Comparison of ENCODE assay signal across 23 mouse cellular contexts in the genomic region with DNA sequence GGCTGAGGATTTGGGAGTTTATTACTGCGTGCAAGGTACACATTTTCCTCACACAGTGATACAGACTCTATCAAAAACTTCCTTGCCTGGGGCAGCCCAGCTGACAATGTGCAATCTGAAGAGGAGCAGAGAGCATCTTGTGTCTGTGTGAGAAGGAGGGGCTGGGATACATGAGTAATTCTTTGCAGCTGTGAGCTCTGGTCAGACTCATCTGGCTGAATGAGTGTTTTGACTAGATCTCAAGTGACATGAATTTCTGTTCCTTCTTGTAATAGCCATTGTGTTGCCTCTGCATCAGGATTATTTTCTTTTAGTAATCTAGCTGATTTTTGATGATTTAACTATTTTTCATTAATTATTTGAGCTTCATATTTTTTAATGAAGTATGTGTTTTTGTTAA.
DNase-seq lines count a peak whose midpoint lies in the region; ATAC-seq and TF ChIP-seq lines count a peak whose summit lies in the region.
"Had no signal": no experiment of that assay in that cellular context is flagged by ENCODE, and none has a peak within 500 bp of the region (broad histone marks: within the 10 kb centered on the region; RNA-seq: fewer than 3 reads in every experiment).

No protein-coding gene starts in this region.

- TF ChIP-seq EP300 in CH12.LX (IDR thresholded peaks at IDR 0.05; ENCODE audit: low read length) = no peak

- dilution Hi-C loops in CH12.LX (cut with MboI; ENCODE audit: extremely low pct_ligation_motif_present, extremely low pct_unique_long_range_greater_than_20kb, low sequenced_read_pairs) = no loop called here

- H3K36me3 ChIP-seq in CH12.LX (replicated peaks in 1 of 2; ENCODE audit: control insufficient read depth in 1 of 2, insufficient read depth in 1 of 2, low read length in 1 of 2) = no peaks in the 10 kb centered on the region
- H3K36me3 ChIP-seq: heart, embryonic 10.5 days; intestine, embryonic 15.5 days; limb, embryonic 13.5 days; liver, embryonic 12.5 days had no signal

- H3K9ac ChIP-seq in CH12.LX (ENCODE audit: insufficient read depth, low read depth) = no peak overlapping the region
- H3K9ac ChIP-seq: forebrain, embryonic 13.5 days; intestine, embryonic 15.5 days; limb, embryonic 13.5 days; liver, embryonic 12.5 days had no signal

- no peaks in the 10 kb centered on the region for H3K9me3 ChIP-seq in CH12.LX (replicated peaks; ENCODE audit: low read length)
- H3K9me3 ChIP-seq: forebrain, embryonic 13.5 days; heart, embryonic 10.5 days; intestine, embryonic 15.5 days; limb, embryonic 13.5 days; liver, embryonic 12.5 days had no signal

- DNase-seq in A20 (ENCODE audit: low read depth, low spot score) (peak; percentile 1), CH12.LX (ENCODE audit: extremely low read depth) (peak; percentile 39)
- peak; percentile 16 for DNase-seq in embryo, embryonic 11 days
- peak; percentile 69 for DNase-seq in retina, embryonic 14.5 days (ENCODE audit: low spot score)
- DNase-seq in testis, postnatal 10 days (ENCODE audit: low spot score) = no peak
- DNase-seq: adrenal gland, postnatal 36 days; cerebellum, adult 11-12 months; cerebellum, postnatal 14 days; gastrocnemius, adult 2 months; kidney, postnatal 4 days; lung, adult 18-20 months; lung, postnatal 14 days; right cerebral cortex, postnatal 25 days; spleen, adult 18-20 months had no signal

- H3K4me1 ChIP-seq in CH12.LX (ENCODE audit: control insufficient read depth in 1 of 2, insufficient read depth in 2 of 2) = peaks cover 0 to 7% of the 10 kb centered on the region in 2 experiments; a peak in 1 of 4 replicates
- H3K4me1 ChIP-seq: forebrain, embryonic 13.5 days; heart, embryonic 10.5 days; intestine, embryonic 15.5 days; limb, embryonic 13.5 days; liver, embryonic 12.5 days had no signal

- H3K27me3 ChIP-seq in CH12.LX (replicated peaks) = no peaks in the 10 kb centered on the region
- H3K27me3 ChIP-seq: forebrain, embryonic 13.5 days; intestine, embryonic 15.5 days; limb, embryonic 13.5 days; liver, embryonic 12.5 days had no signal

- H3K27ac ChIP-seq in CH12.LX (ENCODE audit: insufficient read depth, low read depth) = no peak overlapping the region
- H3K27ac ChIP-seq: forebrain, embryonic 13.5 days; gastrocnemius, adult 2 months; heart, embryonic 10.5 days; intestine, embryonic 15.5 days; limb, embryonic 13.5 days; liver, embryonic 12.5 days had no signal

- no peaks in the 10 kb centered on the region for H3K79me2 ChIP-seq in CH12.LX (replicated peaks; ENCODE audit: control insufficient read depth, extremely low read depth, insufficient read depth, poor library complexity, severe bottlenecking)

- TF ChIP-seq CTCF in CH12.LX (conservative IDR thresholded peaks at IDR 0.05 in 1 of 2, IDR thresholded peaks at IDR 0.05 in 1 of 2; ENCODE audit: low read depth in 2 of 2, low read length in 2 of 2) = no peak

- H3K4me3 ChIP-seq in CH12.LX (replicated peaks in 1 of 3; ENCODE audit: low read depth in 2 of 3, low read length in 2 of 3, poor library complexity in 1 of 3) = no peak overlapping the region
- H3K4me3 ChIP-seq: erythroblast, embryonic 14.5 days; forebrain, embryonic 13.5 days; gastrocnemius, adult 2 months; heart, embryonic 10.5 days; intestine, embryonic 15.5 days; limb, embryonic 13.5 days; liver, embryonic 12.5 days had no signal

- H3K4me2 ChIP-seq in CH12.LX (ENCODE audit: insufficient read depth, low read depth, poor library complexity, severe bottlenecking) = no peak overlapping the region
- H3K4me2 ChIP-seq: forebrain, embryonic 13.5 days; intestine, embryonic 15.5 days; limb, embryonic 13.5 days; liver, embryonic 12.5 days had no signal

- no peak for ATAC-seq in megakaryocyte-erythroid progenitor cell, adult 5-6 weeks (replicated peaks; ENCODE audit: low FRiP score, low TSS enrichment, poor library complexity, severe bottlenecking)
- no peak for ATAC-seq in erythroblast, adult 5-6 weeks (replicated peaks; ENCODE audit: low FRiP score, poor library complexity, severe bottlenecking)
- ATAC-seq: forebrain, embryonic 13.5 days; hindbrain, embryonic 16.5 days; intestine, embryonic 15.5 days; liver, embryonic 12.5 days had no signal

- no peak for TF ChIP-seq RAD21 in CH12.LX (IDR thresholded peaks at IDR 0.05; ENCODE audit: low read depth, low read length)

- no peak for TF ChIP-seq POLR2A in CH12.LX (IDR thresholded peaks at IDR 0.05; ENCODE audit: low read depth, low read length)

- in situ Hi-C loops in CH12.LX (cut with MboI; ENCODE audit: low pct_ligation_motif_present, low pct_unique_long_range_greater_than_20kb, low sequenced_read_pairs) = no loop called here

TF ChIP-seq in CH12.LX, 34 proteins besides CTCF, POLR2A, EP300 and RAD21:
- TF ChIP-seq ETS1 (conservative IDR thresholded peaks at IDR 0.05; ENCODE audit: low read depth, low read length) (peak; percentile 16; the same call in 1 of the 2 replicates), ZNF384 (IDR thresholded peaks at IDR 0.05; ENCODE audit: low read depth, low read length) (no peak)
